Mouse (Mus musculus) CH12.LX (cell line): Measurements from ENCODE around the gene E130311K13Rik. TPM values are rescaled to one million over a fixed set of nuclear protein-coding genes. Genes with fewer than 3 reads are reported as not detected.
A peak's percentile ranks its signal among the peaks of the same experiment; 100 is the strongest.

Experiments used
- DNase-seq: peaks from one replicate; pipeline ENCODE4 v3.0.0-alpha.2; 2013; ENCODE audit errors: extremely low read depth
- H3K27ac ChIP-seq: 2 replicates; pipeline ENCODE4 v1.5.1; 2012; ENCODE audit warnings: low read depth, mild to moderate bottlenecking, control low read depth, moderate library complexity; ENCODE audit not compliant: insufficient read depth
- H3K27me3 ChIP-seq: replicated peaks from 2 replicates; pipeline ENCODE3; 2012; ENCODE audit warnings: inconsistent platforms
- H3K36me3 ChIP-seq, 2 experiments: replicated peaks in 1 of 2; 2 replicates each; pipeline versions ENCODE3 to v1.6.1; 2012; ENCODE audit warnings: inconsistent platforms in 1 of 2, low read length in 1 of 2, mild to moderate bottlenecking in 1 of 2, mixed read lengths in 1 of 2, moderate library complexity in 1 of 2; ENCODE audit not compliant: control insufficient read depth in 1 of 2, insufficient read depth in 1 of 2
- H3K4me1 ChIP-seq, 2 experiments: 2 replicates each; pipeline ENCODE4 v1.6.1; 2012; ENCODE audit warnings: inconsistent platforms in 1 of 2, moderate library complexity in 1 of 2; ENCODE audit not compliant: insufficient read depth in 2 of 2, control insufficient read depth in 1 of 2
- H3K4me2 ChIP-seq: 2 replicates; pipeline ENCODE4 v1.6.1; 2012; ENCODE audit warnings: low read depth, mild to moderate bottlenecking, control low read depth; ENCODE audit not compliant: poor library complexity, insufficient read depth, severe bottlenecking
- H3K4me3 ChIP-seq, 3 experiments: fragments of 150-350 bp in 1 of 3; sonication (generic) in 1 of 3; replicated peaks in 1 of 3; 2 replicates each; pipeline versions ENCODE3 to v1.5.1; 2011 to 2012; ENCODE audit warnings: low read depth in 2 of 3, low read length in 2 of 3, mild to moderate bottlenecking in 2 of 3, moderate library complexity in 2 of 3, control low read depth in 1 of 3, improper control_type of control experiment in 1 of 3, inconsistent platforms in 1 of 3, mixed read lengths in 1 of 3; ENCODE audit not compliant: poor library complexity in 1 of 3
- H3K79me2 ChIP-seq: replicated peaks from 2 replicates; pipeline ENCODE4 v1.6.1; 2012; ENCODE audit warnings: mild to moderate bottlenecking, moderate library complexity; ENCODE audit not compliant: control insufficient read depth, poor library complexity, insufficient read depth, severe bottlenecking; ENCODE audit errors: extremely low read depth
- H3K9ac ChIP-seq: 2 replicates; pipeline ENCODE4 v1.6.1; 2012; ENCODE audit warnings: low read depth, mild to moderate bottlenecking, control low read depth, moderate library complexity; ENCODE audit not compliant: insufficient read depth
- H3K9me3 ChIP-seq: replicated peaks from 2 replicates; pipeline ENCODE3; 2012; ENCODE audit warnings: low read length, inconsistent platforms, mixed read lengths
- BHLHE40 ChIP-seq: IDR thresholded peaks from 2 replicates; pipeline ENCODE4 v1.6.1; 2011; ENCODE audit warnings: mild to moderate bottlenecking, low read depth, low read length, improper control_type of control experiment
- E2F4 ChIP-seq: IDR thresholded peaks from 2 replicates; pipeline ENCODE4 v1.6.1; 2011; ENCODE audit warnings: low read depth, low read length, improper control_type of control experiment; ENCODE audit not compliant: insufficient replicate concordance
- ELF1 ChIP-seq: IDR thresholded peaks from 2 replicates; pipeline ENCODE4 v1.6.1; 2014; ENCODE audit warnings: low read depth, mild to moderate bottlenecking, inconsistent platforms, low read length, improper control_type of control experiment
- EP300 ChIP-seq: IDR thresholded peaks from 2 replicates; pipeline ENCODE4 v1.6.1; 2011; ENCODE audit warnings: low read length, improper control_type of control experiment
- ETS1 ChIP-seq: conservative IDR thresholded peaks from 2 replicates; pipeline ENCODE4 v1.6.1; 2012; ENCODE audit warnings: low read depth, mild to moderate bottlenecking, inconsistent platforms, low read length, improper control_type of control experiment, moderate library complexity
- GABPA ChIP-seq: IDR thresholded peaks from 2 replicates; pipeline ENCODE4 v1.6.1; 2012; ENCODE audit warnings: low read depth, low read length, improper control_type of control experiment, inconsistent platforms; ENCODE audit not compliant: insufficient replicate concordance
- IRF4 ChIP-seq: IDR thresholded peaks from 2 replicates; pipeline ENCODE4 v1.6.1; 2014; ENCODE audit warnings: low read depth, mild to moderate bottlenecking, inconsistent platforms, low read length, improper control_type of control experiment
- JUN ChIP-seq: IDR thresholded peaks from 2 replicates; pipeline ENCODE4 v1.6.1; 2011; ENCODE audit warnings: low read depth, mild to moderate bottlenecking, low read length, improper control_type of control experiment, moderate library complexity; ENCODE audit not compliant: insufficient read depth
- JUND ChIP-seq: conservative IDR thresholded peaks from 2 replicates; pipeline ENCODE4 v1.6.1; 2011; ENCODE audit warnings: low read depth, low read length, improper control_type of control experiment
- KAT2A ChIP-seq: IDR thresholded peaks from 2 replicates; pipeline ENCODE4 v1.6.1; 2012; ENCODE audit warnings: low read length, improper control_type of control experiment, inconsistent platforms; ENCODE audit not compliant: insufficient replicate concordance
- MAX ChIP-seq: IDR thresholded peaks from 2 replicates; pipeline ENCODE4 v1.6.1; 2011; ENCODE audit warnings: low read length, improper control_type of control experiment
- MAZ ChIP-seq: IDR thresholded peaks from 2 replicates; pipeline ENCODE4 v1.6.1; 2012; ENCODE audit warnings: low read depth, mild to moderate bottlenecking, inconsistent platforms, low read length, improper control_type of control experiment, moderate library complexity
- MEF2A ChIP-seq: IDR thresholded peaks from 2 replicates; pipeline ENCODE4 v1.6.1; 2014; ENCODE audit warnings: low read depth, mild to moderate bottlenecking, inconsistent platforms, low read length, improper control_type of control experiment, borderline replicate concordance
- MXI1 ChIP-seq: IDR thresholded peaks from 2 replicates; pipeline ENCODE4 v1.6.1; 2011; ENCODE audit warnings: mild to moderate bottlenecking, low read depth, low read length, improper control_type of control experiment
- MYC ChIP-seq: IDR thresholded peaks from 2 replicates; pipeline ENCODE4 v1.6.1; 2011; ENCODE audit warnings: low read depth, mild to moderate bottlenecking, improper control_type of control experiment, low read length
- NRF1 ChIP-seq: IDR thresholded peaks from 2 replicates; pipeline ENCODE4 v1.6.1; 2014; ENCODE audit warnings: low read depth, mild to moderate bottlenecking, inconsistent platforms, low read length, improper control_type of control experiment, moderate library complexity
- POLR2A ChIP-seq: IDR thresholded peaks from 2 replicates; pipeline ENCODE4 v1.6.1; 2011; ENCODE audit warnings: low read depth, mild to moderate bottlenecking, improper control_type of control experiment, low read length
- SIN3A ChIP-seq: IDR thresholded peaks from 2 replicates; pipeline ENCODE4 v1.6.1; 2012; ENCODE audit warnings: low read length, improper control_type of control experiment, inconsistent platforms
- TBP ChIP-seq: conservative IDR thresholded peaks from 2 replicates; pipeline ENCODE4 v1.6.1; 2011; ENCODE audit warnings: low read depth, low read length, improper control_type of control experiment
- TCF12 ChIP-seq: IDR thresholded peaks from 2 replicates; pipeline ENCODE4 v1.6.1; 2014; ENCODE audit warnings: low read depth, mild to moderate bottlenecking, inconsistent platforms, low read length, improper control_type of control experiment
- UBTF ChIP-seq: IDR thresholded peaks from 2 replicates; pipeline ENCODE4 v1.6.1; 2012; ENCODE audit warnings: low read depth, mild to moderate bottlenecking, inconsistent platforms, low read length, improper control_type of control experiment, moderate library complexity
- USF1 ChIP-seq: IDR thresholded peaks from 2 replicates; pipeline ENCODE4 v1.6.1; 2014; ENCODE audit warnings: low read depth, mild to moderate bottlenecking, inconsistent platforms, low read length, improper control_type of control experiment
- USF2 ChIP-seq: conservative IDR thresholded peaks from 2 replicates; pipeline ENCODE4 v1.6.1; 2011; ENCODE audit warnings: low read depth, low read length, improper control_type of control experiment
- ZC3H11A ChIP-seq: IDR thresholded peaks from 2 replicates; pipeline ENCODE4 v1.6.1; 2012; ENCODE audit warnings: low read depth, mild to moderate bottlenecking, inconsistent platforms, low read length, improper control_type of control experiment
- ZNF384 ChIP-seq: IDR thresholded peaks from 2 replicates; pipeline ENCODE4 v1.6.1; 2012; ENCODE audit warnings: low read depth, low read length, improper control_type of control experiment, inconsistent platforms
- dilution Hi-C: fragments of 300-500 bp; cut with MboI; formaldehyde crosslinking; loops from 2 replicates; pipeline ENCODE4 v1.14.3; 2020; ENCODE audit warnings: low sequenced_read_pairs; ENCODE audit not compliant: extremely low pct_unique_long_range_greater_than_20kb, extremely low pct_ligation_motif_present
- in situ Hi-C: fragments of 300-500 bp; cut with MboI; formaldehyde crosslinking; loops from 3 replicates; pipeline ENCODE4 v1.14.3; 2019; ENCODE audit warnings: low sequenced_read_pairs, low pct_ligation_motif_present, low pct_unique_long_range_greater_than_20kb, mixed read lengths
- polyA plus RNA-seq: library from polyadenylated mRNA; unstranded; fragments of >175 nt; gene quantifications from 2 replicates; pipeline ENCODE4 v1.2.1, GENCODE M21; 2012; ENCODE audit warnings: low read depth; ENCODE audit not compliant: insufficient read length
- total RNA-seq, 2 experiments: library from RNA; depleted of rRNA; stranded (reverse); fragments of 300-350 nt in 1 of 2; fragments of >200 nt in 1 of 2; gene quantifications; 2 replicates each; pipeline ENCODE4 v1.2.3; 2012 to 2014

The E130311K13Rik gene
- total and polyA plus RNA-seq, 3 experiments, result 7.6 to 18.0 (median 9.1) TPM

DNA sequence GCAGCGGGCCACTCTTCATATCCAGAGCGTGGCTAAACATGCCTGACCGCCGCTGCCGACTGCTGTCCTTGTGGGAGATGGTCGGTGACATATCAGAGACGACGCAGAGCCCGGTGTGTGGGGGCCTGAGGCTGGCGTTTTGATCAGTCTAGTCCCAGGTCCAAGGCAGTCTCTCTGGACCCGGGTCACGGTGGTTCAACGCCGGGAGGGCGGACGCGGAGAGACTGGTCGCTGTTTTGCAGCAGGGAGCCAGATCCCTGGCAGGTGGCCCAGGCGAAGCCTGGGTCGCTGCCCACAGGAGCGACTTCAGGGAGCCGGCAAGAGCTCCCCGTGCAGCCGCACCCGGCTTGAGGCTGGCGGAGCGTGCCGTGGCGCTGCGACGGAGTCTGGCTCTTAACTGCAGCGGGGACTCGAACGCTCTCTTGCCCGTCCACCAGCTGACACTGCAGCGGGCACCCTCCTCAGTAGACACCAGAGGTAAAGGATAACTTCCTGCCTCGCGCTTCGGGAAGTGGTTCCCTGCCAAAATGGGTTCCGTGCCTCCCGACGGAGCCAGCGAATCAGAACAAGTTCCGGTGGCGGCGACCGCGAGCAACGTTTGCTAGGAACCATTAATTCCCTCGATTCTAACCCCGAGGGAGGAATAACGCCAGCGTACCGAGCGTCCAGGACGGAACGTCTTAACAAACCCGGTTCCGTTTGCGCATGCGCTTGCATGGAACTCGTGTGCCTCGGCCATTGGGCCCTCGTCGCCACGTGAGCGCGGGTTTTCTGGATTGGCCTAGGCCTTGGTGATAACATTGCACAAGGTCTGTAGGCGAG lies 35.0 kb upstream of the E130311K13Rik start, which contains the start of gene Slc33a1 (continued):
- no peak for TF ChIP-seq EP300
- TF ChIP-seq IRF4, result peak; percentile 86
- peak; percentile 79 for TF ChIP-seq POLR2A
- TF ChIP-seq, all 38 proteins: peak for 23

GRCm38 (mm10) chr3:63963421-63964099 lies 34.3 kb upstream of the E130311K13Rik start:
- H3K9ac ChIP-seq, result peak overlapping the region; percentile 68
- peak overlapping the region; percentile 83 to 96 (median 85) for H3K4me3 ChIP-seq
- H3K4me2 ChIP-seq, result peak overlapping the region; percentile 32
- TF ChIP-seq MYC, result no peak
- TF ChIP-seq ELF1, result 0 out of 2 replicates have a peak, but pooled peaks have one; percentile 30
- TF ChIP-seq ZC3H11A, result no peak
- TF ChIP-seq TBP, result no peak
- no peak for TF ChIP-seq BHLHE40
- no peak for TF ChIP-seq GABPA
- no peak for TF ChIP-seq USF2
- TF ChIP-seq MEF2A, result peak; percentile 70; the same call in 1 of the 2 replicates
- TF ChIP-seq MAX, result no peak
- no peak for TF ChIP-seq ETS1
- no peak for TF ChIP-seq JUN
- no peak for TF ChIP-seq TCF12
- no peak for TF ChIP-seq MAZ
- TF ChIP-seq KAT2A, result no peak
- no peak for TF ChIP-seq POLR2A
- TF ChIP-seq EP300, result no peak
- no peak for TF ChIP-seq USF1
- TF ChIP-seq MXI1, result peak; percentile 24; the same call in 1 of the 2 replicates
- TF ChIP-seq ZNF384, result no peak
- TF ChIP-seq UBTF, result no peak
- TF ChIP-seq E2F4, result no peak
- no peak for TF ChIP-seq JUND
- TF ChIP-seq NRF1, result no peak
- 0 out of 2 replicates have a peak, but pooled peaks have one; percentile 31 for TF ChIP-seq SIN3A
- TF ChIP-seq, all 38 proteins: peak for 4
- in situ Hi-C loops, result no loop called here
- dilution Hi-C loops, result no loop called here
- Histone ChIP-seq H3K79me2 (peaks cover 22% of the 10 kb centered on the region), H3K27me3 (no peaks in the 10 kb centered on the region), H3K36me3 (peaks cover 0 to 11% of the 10 kb centered on the region in 2 experiments), H3K9me3 (no peaks in the 10 kb centered on the region), H3K27ac (peak overlapping the region; percentile 60), H3K4me1 (peaks cover 0 to 19% of the 10 kb centered on the region in 2 experiments; a peak in 3 of 4 replicates)
- DNase-seq, result no peak
